Mouse (Mus musculus): Measurements from ENCODE around the gene Tiam2.
A peak's percentile ranks its signal among the peaks of the same experiment; 100 is the strongest.

The Tiam2 gene

DNA sequence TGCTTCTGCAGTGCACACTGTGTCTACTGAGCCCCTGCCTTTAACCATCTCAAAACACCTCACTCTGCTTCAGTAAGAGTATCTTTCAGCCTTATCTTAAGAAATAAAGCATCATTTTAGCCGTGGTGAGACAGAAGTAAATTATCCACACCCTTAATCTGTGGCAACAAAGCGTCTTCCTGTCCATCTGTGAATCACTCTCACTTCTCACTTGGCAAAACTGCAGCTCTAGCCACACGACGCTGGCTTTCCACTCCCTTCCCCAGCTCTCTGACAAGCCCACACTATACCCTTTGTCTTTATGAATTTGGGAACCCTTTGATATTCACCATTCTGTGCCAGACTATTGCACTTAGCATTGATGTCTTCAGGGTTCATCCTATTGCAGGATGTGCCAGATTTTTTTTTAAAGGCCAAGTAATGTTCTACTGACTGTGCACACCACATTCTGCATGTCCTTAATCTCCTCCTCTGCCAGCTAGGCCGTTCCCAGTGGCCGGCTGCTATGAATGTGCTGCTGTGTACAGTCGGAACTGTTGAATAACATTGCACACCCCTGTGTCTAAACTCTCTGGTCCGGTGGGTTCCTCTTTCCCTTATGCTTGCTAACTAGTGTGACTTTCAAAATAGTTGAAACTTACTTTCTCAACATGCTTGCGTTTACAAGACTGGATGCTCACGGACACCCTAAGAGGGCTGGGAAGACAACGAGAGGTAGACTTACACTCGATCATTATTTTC, 126.4 kb downstream of the Tiam2 start:
- no peak for DNase-seq (ENCODE audit: low read depth)

DNA sequence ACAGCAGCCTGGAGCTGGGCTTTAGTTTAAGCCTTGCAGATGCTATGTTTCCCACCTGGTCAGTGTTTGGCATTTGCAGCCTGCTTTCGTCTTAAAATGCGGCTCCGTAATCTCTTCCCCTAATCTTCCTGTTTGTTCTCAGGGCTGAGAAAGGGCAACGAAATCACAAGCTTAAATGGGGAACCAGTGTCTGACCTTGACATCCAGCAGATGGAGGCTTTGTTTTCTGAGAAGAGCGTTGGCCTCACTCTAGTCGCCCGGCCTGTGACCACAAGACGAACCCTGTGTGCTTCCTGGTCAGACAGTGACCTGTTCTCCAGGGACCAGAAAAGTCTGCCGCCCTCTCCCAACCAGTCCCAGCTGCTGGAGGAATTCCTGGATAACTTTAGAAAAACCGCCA, 127.6 kb downstream of the Tiam2 start:
- DNase-seq (ENCODE audit: low read depth) = no peak

DNA sequence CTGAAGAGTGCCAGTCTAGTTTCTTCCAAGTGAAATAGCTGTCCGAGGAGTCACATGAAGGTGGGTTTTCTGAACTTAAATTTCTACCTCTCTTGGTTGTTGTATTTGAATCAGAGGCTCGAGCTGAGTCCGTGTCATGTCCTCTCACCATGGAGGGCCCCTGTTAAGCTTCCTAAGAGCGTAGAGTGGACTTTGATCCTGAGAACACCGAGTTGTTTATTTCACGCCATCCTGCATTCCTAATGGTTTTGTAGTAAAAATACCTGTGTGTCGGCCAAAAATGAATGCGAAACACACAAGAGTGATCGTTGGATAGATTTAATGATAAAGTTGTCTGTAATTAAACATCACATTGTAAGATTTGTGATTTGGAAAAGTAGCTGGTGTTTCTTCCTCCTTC, 128.5 kb downstream of the Tiam2 start:
- no peak for DNase-seq (ENCODE audit: low read depth)

DNA sequence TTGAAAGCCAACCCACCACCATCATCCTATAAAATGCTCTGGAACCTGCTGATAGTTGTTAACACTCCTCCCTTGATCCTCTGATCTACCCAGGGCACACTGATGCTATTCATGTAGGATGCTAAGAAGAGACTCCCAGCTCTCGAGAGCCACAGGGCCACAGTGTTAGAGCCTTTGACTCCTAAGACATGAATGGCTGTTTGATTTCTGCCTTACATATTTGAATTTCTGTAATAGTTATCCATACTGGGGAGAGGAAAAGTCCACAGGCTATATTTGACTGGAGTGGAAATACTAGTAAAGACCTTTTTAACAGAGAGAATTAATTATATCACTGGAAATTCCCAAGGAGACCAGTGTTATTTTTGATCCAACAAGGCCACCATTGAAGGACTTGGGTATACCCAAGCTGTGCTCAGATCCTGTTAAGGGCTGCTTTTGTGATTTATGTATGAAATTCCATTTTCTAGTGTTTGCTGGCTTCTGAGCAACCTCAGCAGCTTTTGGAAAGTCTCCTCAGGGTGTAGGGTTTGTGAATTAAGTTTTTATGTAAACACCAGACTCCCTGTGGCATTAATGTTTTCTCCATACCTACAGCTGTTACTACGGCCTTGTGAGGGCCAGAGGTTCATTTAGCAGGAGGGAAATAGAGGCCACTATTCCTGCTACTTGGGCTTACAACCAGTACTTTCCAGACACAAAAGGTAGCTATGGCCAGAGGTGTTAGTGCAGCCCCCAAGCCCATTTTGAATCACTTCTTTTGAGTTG, 131.7 kb downstream of the Tiam2 start:
- no peak for DNase-seq (ENCODE audit: low read depth)

DNA sequence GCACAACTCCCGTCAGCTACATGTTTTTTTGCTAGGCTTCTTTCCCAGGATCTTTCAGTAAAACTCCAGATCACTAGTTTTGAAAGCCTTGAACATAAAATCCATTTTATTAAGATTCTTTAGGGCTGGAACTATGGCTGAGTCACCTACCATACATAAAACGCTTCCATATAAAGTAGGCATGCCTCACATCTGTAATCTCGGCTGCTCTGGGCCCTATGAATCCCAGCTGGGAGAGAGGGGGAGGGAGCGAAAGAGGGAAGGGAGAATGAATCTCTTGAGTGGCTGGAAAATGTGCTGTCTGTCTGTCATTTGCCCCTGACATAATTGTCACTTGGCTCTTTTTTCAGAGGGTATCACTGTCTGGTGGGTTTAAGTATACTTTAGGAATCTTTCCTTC, 139.5 kb downstream of the Tiam2 start:
- DNase-seq (ENCODE audit: low read depth) = no peak

DNA sequence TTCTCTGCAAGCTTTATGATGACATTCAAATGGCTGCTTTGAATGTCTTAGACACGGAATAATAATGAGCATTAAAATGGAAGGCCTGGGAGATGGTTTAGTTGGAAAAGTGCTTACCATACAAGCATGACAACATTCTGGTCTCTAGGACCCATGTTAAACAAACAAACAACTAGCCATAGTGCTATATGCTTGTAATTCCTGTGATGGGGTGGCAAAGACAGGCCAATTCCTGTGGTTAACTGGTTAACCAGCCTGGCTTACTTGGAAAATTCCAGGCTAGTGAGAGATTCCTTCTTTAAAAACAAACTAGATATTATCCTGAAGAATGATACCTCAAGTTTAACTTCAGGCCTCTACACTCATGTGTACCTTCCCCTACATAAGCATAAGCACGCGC, 140.3 kb downstream of the Tiam2 start:
- DNase-seq (ENCODE audit: low read depth) = no peak

DNA sequence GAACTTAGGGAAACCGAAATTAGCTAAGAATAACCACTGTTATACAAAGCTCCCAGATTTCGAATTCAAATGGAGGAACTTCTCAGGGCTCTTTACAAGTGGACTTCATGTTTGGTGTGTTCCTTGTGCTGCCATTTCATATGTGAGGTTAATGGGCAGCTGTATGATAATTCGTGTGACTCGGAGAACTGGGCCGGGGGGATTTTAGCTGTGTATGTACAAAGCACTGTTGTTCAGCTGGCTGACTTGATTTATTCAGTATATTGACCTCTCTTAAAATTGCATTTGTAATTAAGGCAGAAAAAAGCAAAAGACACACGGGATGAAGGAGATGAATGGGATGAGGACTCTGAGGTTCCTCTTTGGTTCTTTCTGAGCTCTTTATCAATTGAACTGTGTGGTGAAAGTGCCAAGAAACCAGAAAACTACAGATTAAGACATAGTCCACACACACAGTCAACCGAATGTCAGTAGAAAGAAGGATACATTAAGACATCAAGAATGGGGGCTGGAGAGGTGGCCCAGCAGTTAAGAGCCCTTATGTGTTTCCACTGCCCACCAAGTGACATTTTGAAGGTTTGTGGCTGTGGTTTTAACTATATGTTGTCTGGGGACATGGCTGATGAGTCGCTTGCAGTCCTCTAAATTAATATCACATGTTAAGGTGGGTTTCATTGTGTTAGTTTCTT, 141.4 kb downstream of the Tiam2 start:
- no peak for DNase-seq (ENCODE audit: low read depth)

DNA sequence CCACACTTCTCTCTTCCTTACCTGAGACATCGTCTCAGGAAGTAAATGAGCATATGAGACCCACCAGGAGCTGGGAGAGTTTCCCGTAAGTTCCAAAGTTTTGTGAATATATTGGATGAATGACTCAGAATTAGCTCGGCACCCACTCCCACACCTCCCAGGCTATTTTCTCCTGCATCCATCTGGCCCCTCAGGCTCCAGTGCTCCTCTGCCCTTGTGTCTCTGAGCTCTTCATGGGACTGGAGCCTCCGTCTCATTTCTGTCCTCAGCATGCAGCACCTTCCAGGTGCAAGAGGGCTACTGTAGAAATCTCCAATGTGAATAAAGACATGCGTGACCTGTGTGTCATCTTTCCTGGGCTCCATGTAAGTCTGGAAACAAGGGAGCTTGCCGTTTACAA, 145.6 kb downstream of the Tiam2 start:
- DNase-seq (ENCODE audit: low read depth) = no peak

DNA sequence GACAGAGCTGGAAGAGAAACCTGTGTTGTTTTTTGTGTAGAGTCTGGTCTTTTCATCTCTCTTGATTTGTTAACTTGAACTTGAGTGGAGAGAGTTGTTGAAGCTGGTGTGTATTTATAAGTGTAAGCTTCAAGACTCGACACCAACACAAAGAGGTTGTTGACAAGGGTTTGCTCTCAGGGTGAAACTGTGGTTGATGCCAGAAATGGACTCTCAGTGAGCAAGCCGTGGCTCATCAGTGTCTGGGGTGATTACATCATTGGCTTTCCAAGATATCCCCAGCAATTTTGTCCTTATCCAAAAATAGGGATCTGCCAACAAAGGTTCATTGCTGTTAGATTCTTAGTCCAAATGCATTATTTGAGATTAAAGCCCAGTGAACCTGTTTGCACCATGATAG, 150.2 kb downstream of the Tiam2 start:
- no peak for DNase-seq (ENCODE audit: low read depth)

DNA sequence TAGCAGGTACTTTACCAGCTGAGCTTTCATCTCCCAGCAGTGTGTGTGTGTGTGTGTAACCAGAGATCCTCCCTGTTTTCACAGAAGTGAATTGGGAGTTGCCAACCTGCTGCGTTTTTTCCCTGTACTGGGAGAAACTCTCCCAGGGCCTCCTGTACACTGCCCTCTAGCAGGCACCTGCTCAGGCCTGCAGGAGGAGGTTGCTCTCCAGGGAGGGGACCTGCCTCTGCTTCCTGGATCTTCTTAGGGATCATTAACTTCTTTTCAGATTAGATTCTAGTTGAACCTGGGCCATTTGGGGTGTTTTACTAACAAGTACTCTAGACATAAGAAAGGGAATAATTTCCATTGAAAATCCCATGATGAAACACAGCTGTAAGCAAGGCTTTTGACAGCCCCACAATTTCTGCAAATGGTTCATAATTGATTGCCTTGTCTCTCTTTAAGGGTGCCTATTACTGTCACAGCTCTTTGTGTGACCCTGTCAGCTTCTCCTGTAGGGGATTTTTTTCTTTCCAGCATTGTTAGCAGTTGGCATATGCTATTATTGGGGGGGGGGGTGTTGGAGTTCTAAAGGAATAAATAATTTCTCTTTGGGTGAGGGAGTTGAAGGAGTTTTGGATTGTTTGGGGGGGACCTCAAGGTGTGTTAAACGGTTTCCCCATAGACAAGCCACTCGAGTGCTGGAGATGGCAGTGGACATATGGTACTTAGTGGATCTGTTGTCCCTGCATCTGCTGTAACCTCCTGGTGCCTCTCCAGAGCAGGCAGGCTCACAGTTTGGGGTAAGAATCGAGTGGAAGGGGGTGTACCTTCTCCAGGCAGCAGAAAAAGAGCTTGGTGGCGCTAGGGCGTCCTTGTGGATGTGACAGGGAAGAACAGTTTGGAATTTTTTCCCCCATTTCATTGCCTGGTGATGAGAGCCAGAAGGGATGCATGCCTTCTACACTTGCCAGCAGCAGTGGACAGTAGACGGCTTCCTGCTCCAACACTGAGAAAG, 155.5 kb downstream of the Tiam2 start:
- DNase-seq (ENCODE audit: low read depth) = no peak

DNA sequence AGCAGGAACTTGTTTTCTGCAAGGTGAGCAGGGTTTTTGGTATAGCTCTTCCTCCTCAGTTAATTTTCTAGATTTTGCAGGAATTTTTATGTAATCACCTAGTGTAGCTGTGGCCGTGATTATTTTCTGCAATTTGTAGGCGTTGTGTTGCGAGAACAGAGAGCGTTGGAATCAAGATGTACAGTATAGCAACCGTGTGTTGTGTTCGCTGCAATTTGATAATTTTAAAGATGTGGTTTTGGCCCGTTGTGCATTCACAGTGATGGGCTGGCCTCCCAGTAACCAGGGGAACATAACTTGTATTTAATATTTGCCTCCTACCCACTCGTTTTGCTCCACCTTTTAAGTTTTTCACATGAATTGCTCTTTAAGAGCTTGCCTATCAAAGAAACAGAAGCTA, 156.7 kb downstream of the Tiam2 start:
- no peak for DNase-seq (ENCODE audit: low read depth)

DNA sequence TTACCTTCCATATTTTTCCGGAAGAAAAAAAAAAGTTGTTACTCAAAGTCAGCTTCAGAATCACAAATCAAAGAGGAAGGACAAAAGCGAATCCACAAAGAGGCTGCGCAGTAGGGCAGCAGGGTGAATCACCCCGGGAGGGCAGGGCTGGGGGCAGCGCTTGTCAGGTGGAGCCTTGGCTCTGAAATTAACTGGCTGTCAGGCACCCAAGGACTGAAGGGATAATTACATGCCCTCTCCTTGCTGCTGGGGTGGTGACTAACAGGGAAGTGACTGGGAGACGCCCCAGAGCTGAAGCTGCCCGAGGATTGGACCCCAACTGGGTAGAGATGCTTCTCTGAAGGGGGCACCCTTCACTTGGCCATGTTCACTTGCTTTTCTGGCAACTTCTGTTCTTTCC, 159.5 kb downstream of the Tiam2 start:
- DNase-seq (ENCODE audit: low read depth) = no peak

DNA sequence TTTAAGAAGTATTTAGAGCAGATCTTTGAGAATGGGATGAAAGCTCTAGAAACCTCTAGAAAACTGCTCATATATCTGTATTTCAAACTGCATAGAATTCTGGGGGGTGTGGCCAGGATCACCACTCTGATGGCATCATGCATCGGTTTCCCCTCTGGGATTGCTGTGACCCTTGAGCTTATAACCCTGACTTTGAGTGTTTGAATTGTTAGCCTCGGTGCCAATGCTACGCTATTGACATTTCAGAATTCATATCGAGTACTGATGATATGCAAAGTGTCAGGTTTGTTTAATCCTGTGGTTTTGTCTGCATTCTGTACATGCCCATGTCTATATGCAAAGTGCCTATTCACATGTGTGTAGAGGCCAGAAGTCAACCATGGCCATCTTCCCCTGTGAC, 160.8 kb downstream of the Tiam2 start:
- DNase-seq (ENCODE audit: low read depth) = no peak

DNA sequence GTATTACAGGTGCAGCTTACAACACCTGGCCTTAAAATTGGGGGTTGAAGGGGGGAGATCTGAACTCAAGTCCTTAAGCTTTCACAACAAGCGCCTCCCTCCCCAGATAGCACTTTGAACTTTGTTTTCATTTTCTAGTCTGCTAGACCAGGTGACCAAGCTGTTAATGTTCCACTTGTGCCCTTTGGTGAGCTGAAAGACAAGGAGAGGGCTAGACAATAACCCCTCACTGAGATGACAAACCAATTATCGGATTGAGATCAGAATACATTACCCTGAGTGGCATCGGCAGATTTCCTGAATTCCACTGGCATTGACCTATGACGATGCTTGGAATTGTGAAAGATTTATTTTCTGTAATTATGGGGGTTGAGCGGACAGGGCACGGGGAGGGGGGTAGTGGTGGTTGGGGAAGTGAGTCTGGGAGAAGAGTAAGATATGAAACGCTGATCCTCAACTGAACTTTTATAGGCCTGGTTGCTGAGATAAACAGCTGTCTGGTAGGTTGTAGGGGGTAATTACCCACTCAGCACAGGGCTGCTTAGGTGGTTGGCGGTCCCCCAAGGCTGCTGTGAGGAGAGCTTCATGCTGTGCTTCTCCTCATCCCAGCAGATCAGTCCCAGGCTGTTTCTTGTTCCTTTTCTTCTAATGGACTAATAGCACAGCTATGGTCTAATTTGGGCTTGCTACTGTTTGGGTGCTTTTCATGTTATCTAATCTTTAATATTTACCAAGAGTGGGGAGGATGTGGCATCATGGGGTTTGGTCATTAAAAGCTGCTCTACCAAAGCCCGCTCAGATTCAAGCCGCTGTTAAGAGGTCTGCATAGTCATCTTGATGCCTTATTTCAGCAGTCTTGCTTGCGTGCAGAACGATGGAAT, 161.6 kb downstream of the Tiam2 start:
- no peak for DNase-seq (ENCODE audit: low read depth)

DNA sequence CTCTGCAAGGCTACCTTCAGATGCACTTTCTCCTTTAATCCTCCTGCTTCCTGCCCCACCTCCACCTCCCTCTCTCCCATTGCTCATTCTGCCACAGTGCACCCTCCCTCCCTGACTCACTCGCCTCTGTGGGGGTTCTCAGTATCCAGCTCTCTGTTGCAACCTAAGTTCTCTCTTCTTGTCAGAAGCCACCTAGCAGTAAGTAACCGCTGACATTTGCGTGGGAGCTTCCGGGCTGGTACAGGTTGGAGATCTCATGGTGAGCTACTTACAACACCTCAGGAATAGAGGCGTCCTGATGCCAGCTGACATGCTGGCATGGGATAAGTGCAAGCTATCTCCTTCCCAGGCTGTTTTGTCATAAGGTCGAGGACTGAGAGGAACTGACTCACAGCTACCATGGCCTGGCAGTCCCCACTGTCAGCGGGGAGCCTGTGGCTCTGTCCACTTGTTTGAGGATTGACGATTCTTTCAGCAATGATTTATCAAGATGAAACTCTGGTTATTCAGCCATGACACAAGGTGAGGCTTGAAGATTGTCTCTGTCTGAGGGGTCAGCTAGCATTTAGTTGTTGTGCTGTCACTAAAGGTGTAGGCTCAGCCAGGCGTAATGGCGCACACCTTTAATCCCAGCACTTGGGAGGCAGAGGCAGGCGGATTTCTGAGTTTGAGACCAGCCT, 164.0 kb downstream of the Tiam2 start:
- DNase-seq (ENCODE audit: low read depth) = no peak

DNA sequence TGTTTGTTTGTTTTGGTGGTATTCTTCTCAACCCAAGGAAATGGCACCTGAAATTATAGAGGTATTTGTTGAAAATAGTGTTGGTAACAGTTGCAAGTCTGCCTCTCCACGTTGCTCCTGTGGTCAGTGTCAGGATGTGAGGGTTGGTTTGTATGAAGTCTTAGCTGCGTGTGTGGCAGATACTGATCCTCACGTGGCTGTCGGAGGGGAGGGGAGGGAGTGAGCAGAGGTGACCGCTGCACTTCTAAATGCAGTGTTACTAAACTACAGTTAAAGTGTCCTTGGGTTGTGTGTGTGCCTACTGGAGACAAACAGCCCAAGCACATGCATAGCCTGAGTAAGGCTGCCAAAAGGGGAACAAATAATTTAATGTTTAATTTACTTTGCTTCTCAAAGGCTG, 164.7 kb downstream of the Tiam2 start:
- no peak for DNase-seq (ENCODE audit: low read depth)

DNA sequence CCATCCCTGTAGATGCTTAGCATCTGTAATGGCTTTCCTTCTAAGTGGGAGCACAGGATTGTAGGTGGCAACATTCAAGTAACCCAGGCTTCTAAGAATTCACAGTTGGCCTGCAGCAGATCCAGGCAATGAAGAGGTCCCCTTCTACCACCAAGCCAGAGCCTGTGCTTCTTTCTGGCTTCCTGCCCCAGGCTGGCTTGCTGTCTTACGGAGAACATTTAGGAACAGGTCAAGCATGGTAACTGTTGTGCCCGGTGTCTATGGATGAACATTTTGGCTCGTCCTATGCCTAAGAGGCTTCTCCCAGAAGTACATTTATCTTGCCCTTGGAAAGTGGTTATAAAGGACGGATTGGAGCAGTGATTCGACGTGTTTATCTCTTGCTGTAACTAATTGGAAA, 165.3 kb downstream of the Tiam2 start:
- no peak for DNase-seq (ENCODE audit: low read depth)

DNA sequence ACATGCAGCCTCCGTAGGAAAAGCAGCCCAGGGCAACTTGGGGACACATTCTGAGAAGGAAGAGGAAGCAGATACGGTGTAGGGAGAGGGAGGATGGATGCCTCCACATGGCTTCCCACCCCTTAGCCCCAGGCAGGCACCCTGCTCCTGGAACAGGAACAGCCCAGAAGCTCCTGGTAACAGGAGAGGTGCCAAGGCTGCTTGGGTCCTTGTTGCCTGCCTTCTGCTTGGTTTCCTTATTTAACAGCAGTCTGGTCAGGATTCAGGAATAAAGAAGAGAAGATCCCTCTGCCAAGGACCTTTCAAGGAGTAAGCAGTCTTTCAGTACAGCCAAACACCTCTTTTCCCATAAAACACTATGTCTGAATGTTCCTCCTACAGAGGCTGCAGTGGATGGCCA, 169.2 kb downstream of the Tiam2 start:
- no peak for DNase-seq (ENCODE audit: low read depth)

DNA sequence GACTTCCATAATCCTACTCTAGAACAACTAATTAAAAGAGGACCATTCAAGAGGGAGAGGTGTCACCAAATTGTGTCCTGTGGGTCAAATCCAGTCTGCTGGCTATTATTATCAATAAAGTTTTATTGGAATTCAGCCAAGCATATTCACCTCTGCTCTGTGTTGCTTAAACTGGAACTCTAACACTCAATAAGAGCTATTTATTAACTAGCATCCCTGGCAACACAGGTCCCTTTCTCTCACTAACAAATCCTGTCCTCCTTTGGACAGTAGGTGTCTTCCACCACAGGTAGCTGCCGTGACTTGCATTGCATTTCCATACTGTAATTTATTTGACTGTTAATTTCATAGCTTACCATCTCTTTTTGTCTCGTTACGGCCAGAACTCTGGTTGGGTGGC, 169.7 kb downstream of the Tiam2 start:
- no peak for DNase-seq (ENCODE audit: low read depth)

DNA sequence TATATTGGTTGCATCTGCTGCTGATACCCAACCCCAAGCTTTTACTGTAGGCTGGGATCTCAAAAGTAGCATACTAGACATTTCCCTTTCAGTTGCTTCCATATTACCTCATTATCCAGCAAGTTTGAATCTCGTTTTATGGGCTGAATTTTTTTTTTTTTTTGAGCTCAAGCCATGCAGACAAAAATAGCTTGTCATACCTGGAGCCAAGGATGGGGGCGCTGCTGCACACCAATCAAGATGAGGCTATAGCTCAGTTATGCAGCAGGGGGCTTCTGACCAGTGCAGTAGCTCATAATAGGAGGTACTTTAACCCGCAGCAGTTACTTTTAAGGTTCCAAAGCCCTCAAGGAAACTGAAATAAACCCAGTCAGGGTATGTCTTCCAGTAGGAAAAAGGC, 171.7 kb downstream of the Tiam2 start:
- peak; percentile 45 for DNase-seq (ENCODE audit: low read depth)
